Mouse (Mus musculus) CD8-positive naive resting alpha-beta T cell, adult 57 days (primary cell): ENCODE data around the gene Olfr146. TPM values are rescaled to one million over a fixed set of nuclear protein-coding genes. Genes with fewer than 3 reads are reported as not detected.

Experiments
- total RNA-seq: library from RNA; stranded (reverse); gene quantifications from one replicate; pipeline ENCODE4 v1.2.4, GENCODE M21; 2023

Gene Olfr146
- total RNA-seq: not detected

GRCm38 (mm10) chr9:39023277-39023676 is at the start of gene Olfr146:
Gene Olfr146 (minus strand): TSS chr9:39023377.

GRCm38 (mm10) chr9:39064851-39065250 is 41.7 kb upstream of the Olfr146 start, which contains the start of gene Olfr937:
Gene Olfr937 (minus strand): TSS chr9:39064951.

GRCm38 (mm10) chr9:38999583-38999982 is 23.6 kb downstream of the Olfr146 start, which contains the start of gene Olfr935:
Gene Olfr935 (minus strand): TSS chr9:38999683.

DNA sequence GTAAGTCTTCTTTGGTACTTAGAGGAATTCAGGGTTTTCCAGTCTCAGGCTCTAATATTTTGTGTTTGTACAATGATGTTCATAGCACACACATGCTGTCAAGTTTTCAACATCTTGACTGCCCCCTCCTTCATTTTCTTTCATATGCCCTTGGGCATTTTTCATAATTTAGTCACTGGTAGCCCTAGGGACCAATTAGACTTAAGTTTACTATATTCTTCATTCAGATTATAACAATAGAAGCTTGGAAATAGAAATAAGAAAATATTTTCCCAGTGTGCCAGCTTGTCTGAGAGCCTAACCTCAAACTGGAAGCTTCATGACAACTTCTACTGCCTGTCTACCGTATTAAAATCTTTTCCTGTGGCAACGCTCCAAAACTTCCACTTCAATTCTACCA is 35.0 kb downstream of the Olfr146 start, which contains the start of gene Olfr934:
Gene Olfr934, minus strand, starts transcription at position 101 of the 400 bp plus-strand sequence.

DNA sequence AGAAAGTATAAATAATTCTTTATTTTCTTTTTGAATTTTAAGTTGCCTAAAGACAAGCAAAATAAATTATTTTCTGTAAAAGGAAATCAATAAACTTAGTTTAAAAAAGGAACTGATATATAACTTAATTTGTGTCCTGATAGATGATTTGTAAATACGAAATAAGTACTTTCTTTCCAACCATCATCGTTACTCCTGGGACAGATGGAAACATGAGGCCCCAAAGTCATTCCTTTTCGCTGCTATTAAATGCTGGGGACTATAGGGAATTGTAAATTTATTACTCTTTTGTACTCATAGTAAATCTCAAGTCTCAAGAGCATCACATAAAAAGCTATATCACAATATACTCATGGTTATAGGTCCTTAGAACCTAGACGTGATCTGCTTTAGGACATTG is 51.2 kb downstream of the Olfr146 start, which contains the start of gene Olfr933:
Gene Olfr933, plus strand, starts transcription at position 301 of the 400 bp plus-strand sequence.

Other genes starting within 250 kb of the Olfr146 start
- not detected for gene Olfr922, start 208.8 kb downstream of the Olfr146 start, total RNA-seq
- gene Olfr923, start 196.8 kb downstream of the Olfr146 start, total RNA-seq: not detected
- gene Olfr924, start 178.9 kb downstream of the Olfr146 start, total RNA-seq: not detected
- not detected for gene Olfr26, start 168.3 kb downstream of the Olfr146 start, total RNA-seq
- not detected for gene Olfr926, start 146.3 kb downstream of the Olfr146 start, total RNA-seq
- not detected for gene Olfr930, start 93.6 kb downstream of the Olfr146 start, total RNA-seq
- not detected for gene Olfr933, start 51.1 kb downstream of the Olfr146 start, total RNA-seq
- gene Olfr934, start 35.1 kb downstream of the Olfr146 start, total RNA-seq: not detected
- gene Olfr935, start 23.7 kb downstream of the Olfr146 start, total RNA-seq: not detected
- gene Olfr937, start 41.6 kb upstream of the Olfr146 start, total RNA-seq: not detected
- not detected for gene Olfr938, start 55.5 kb upstream of the Olfr146 start, total RNA-seq
- gene Olfr27, start 104.8 kb upstream of the Olfr146 start, total RNA-seq: not detected
- not detected for gene Olfr943, start 142.9 kb upstream of the Olfr146 start, total RNA-seq
- gene Olfr944, start 178.5 kb upstream of the Olfr146 start, total RNA-seq: not detected
- not detected for gene Olfr1537, start 226.6 kb upstream of the Olfr146 start, total RNA-seq